Mouse (Mus musculus): ENCODE results near the gene Insr. TPM values are rescaled to one million over a fixed set of nuclear protein-coding genes. Genes with fewer than 3 reads are reported as not detected.

The Insr gene
- total and polyA plus RNA-seq, 2 experiments from 2014 or later: 36.9 to 39.5 TPM

GRCm38 (mm10) chr8:3216541-3217092 lies 62.8 kb downstream of the Insr start:
- no peak for TF ChIP-seq CTCF (IDR thresholded peaks at IDR 0.05; ENCODE audit: low read depth)
- no peaks in the 10 kb centered on the region; the same call in 1 of the 2 replicates for H3K36me3 ChIP-seq (ENCODE audit: insufficient read depth)
- no peak overlapping the region for H3K9ac ChIP-seq
- no peaks in the 10 kb centered on the region for H3K9me3 ChIP-seq (ENCODE audit: low read length)
- 76% methylated on average over 4 of the region's 4 CpGs for WGBS
- no peak overlapping the region for H3K4me2 ChIP-seq (ENCODE audit: low read depth)
- H3K27me3 ChIP-seq (ENCODE audit: insufficient read depth, low read length): no peaks in the 10 kb centered on the region
- peak; percentile 38 for DNase-seq
- ATAC-seq: no peak
- 0 out of 2 replicates have a peak overlapping the region, but pooled peaks have one; percentile 9 for H3K27ac ChIP-seq (ENCODE audit: low read depth, low read length)
- peaks cover 1% of the 10 kb centered on the region for H3K4me1 ChIP-seq (ENCODE audit: insufficient read depth)
- no peak overlapping the region for H3K4me3 ChIP-seq (ENCODE audit: low read depth, low read length)

GRCm38 (mm10) chr8:3215561-3215960 lies 63.9 kb downstream of the Insr start:
- Histone ChIP-seq H3K27me3 (ENCODE audit: insufficient read depth, low read length) (no peaks in the 10 kb centered on the region), H3K36me3 (ENCODE audit: insufficient read depth) (no peaks in the 10 kb centered on the region; the same call in 1 of the 2 replicates), H3K4me3 (ENCODE audit: low read depth, low read length) (no peak overlapping the region), H3K4me2 (ENCODE audit: low read depth) (no peak overlapping the region), H3K9me3 (ENCODE audit: low read length) (no peaks in the 10 kb centered on the region), H3K27ac (ENCODE audit: low read depth, low read length) (no peak overlapping the region), H3K9ac (no peak overlapping the region), H3K4me1 (ENCODE audit: insufficient read depth) (no peaks in the 10 kb centered on the region; the same call in 1 of the 2 replicates)
- TF ChIP-seq CTCF (IDR thresholded peaks at IDR 0.05; ENCODE audit: low read depth): no peak
- DNase-seq (peak; percentile 11), ATAC-seq (peak; percentile 65)

- H3K27me3 ChIP-seq (ENCODE audit: insufficient read depth, low read length): no peaks in the 10 kb centered on the region
- no peak for DNase-seq
- no peak overlapping the region for H3K4me3 ChIP-seq (ENCODE audit: low read depth, low read length)
- H3K36me3 ChIP-seq (ENCODE audit: insufficient read depth): no peaks in the 10 kb centered on the region; the same call in 1 of the 2 replicates
- 89% methylated on average over 1 of the region's 1 CpGs for WGBS
- TF ChIP-seq CTCF (IDR thresholded peaks at IDR 0.05; ENCODE audit: low read depth): no peak
- H3K27ac ChIP-seq (ENCODE audit: low read depth, low read length): 0 out of 2 replicates have a peak overlapping the region, but pooled peaks have one; percentile 29
- no peaks in the 10 kb centered on the region for H3K4me1 ChIP-seq (ENCODE audit: insufficient read depth)
- no peak overlapping the region for H3K9ac ChIP-seq
- no peaks in the 10 kb centered on the region for H3K9me3 ChIP-seq (ENCODE audit: low read length)
- ATAC-seq: no peak
- no peak overlapping the region for H3K4me2 ChIP-seq (ENCODE audit: low read depth)
Measured at GRCm38 (mm10) chr8:3214601-3215000, 64.8 kb downstream of the Insr start.

GRCm38 (mm10) chr8:3211456-3211855 lies 68.0 kb downstream of the Insr start:
- Histone ChIP-seq H3K9me3 (ENCODE audit: low read length) (no peaks in the 10 kb centered on the region), H3K4me1 (ENCODE audit: insufficient read depth) (no peaks in the 10 kb centered on the region), H3K4me3 (ENCODE audit: low read depth, low read length) (no peak overlapping the region), H3K27ac (ENCODE audit: low read depth, low read length) (no peak overlapping the region), H3K4me2 (ENCODE audit: low read depth) (no peak overlapping the region), H3K27me3 (ENCODE audit: insufficient read depth, low read length) (no peaks in the 10 kb centered on the region), H3K36me3 (ENCODE audit: insufficient read depth) (no peaks in the 10 kb centered on the region; the same call in 1 of the 2 replicates), H3K9ac (no peak overlapping the region)
- no peak for TF ChIP-seq CTCF (IDR thresholded peaks at IDR 0.05; ENCODE audit: low read depth)
- 69% methylated on average over 9 of the region's 9 CpGs for WGBS
- DNase-seq (peak; percentile 16), ATAC-seq (0 out of 2 replicates have a peak, but pooled peaks have one; percentile 26)

- no peak for ATAC-seq
- WGBS: 95% methylated on average over 3 of the region's 3 CpGs
Measured at GRCm38 (mm10) chr8:3209960-3210359, 69.5 kb downstream of the Insr start.

GRCm38 (mm10) chr8:3209268-3209667 lies 70.1 kb downstream of the Insr start:
- no peak overlapping the region for H3K4me2 ChIP-seq (ENCODE audit: low read depth)
- peaks cover 4% of the 10 kb centered on the region for H3K36me3 ChIP-seq (ENCODE audit: insufficient read depth)
- ATAC-seq: no peak
- no peaks in the 10 kb centered on the region for H3K9me3 ChIP-seq (ENCODE audit: low read length)
- no peak overlapping the region for H3K9ac ChIP-seq
- no peak for DNase-seq
- H3K4me3 ChIP-seq (ENCODE audit: low read depth, low read length): no peak overlapping the region
- no peak for TF ChIP-seq CTCF (IDR thresholded peaks at IDR 0.05; ENCODE audit: low read depth)
- 54% methylated on average over 3 of the region's 3 CpGs for WGBS
- H3K27me3 ChIP-seq (ENCODE audit: insufficient read depth, low read length): no peaks in the 10 kb centered on the region
- no peaks in the 10 kb centered on the region for H3K4me1 ChIP-seq (ENCODE audit: insufficient read depth)
- H3K27ac ChIP-seq (ENCODE audit: low read depth, low read length): no peak overlapping the region

More at GRCm38 (mm10) chr8:3209960-3210359, 69.5 kb downstream of the Insr start:
- no peak for TF ChIP-seq CTCF (IDR thresholded peaks at IDR 0.05; ENCODE audit: low read depth)
- DNase-seq: no peak
- H3K9ac ChIP-seq: no peak overlapping the region
- H3K27ac ChIP-seq (ENCODE audit: low read depth, low read length): no peak overlapping the region
- H3K4me2 ChIP-seq (ENCODE audit: low read depth): no peak overlapping the region
- no peak overlapping the region for H3K4me3 ChIP-seq (ENCODE audit: low read depth, low read length)
- H3K9me3 ChIP-seq (ENCODE audit: low read length): no peaks in the 10 kb centered on the region
- H3K36me3 ChIP-seq (ENCODE audit: insufficient read depth): no peaks in the 10 kb centered on the region; the same call in 1 of the 2 replicates
- H3K27me3 ChIP-seq (ENCODE audit: insufficient read depth, low read length): no peaks in the 10 kb centered on the region
- H3K4me1 ChIP-seq (ENCODE audit: insufficient read depth): no peaks in the 10 kb centered on the region

GRCm38 (mm10) chr8:3208729-3209128 lies 70.7 kb downstream of the Insr start:
- DNase-seq (no peak), ATAC-seq (no peak)
- peaks cover 7% of the 10 kb centered on the region for H3K36me3 ChIP-seq (ENCODE audit: insufficient read depth)
- H3K4me1 ChIP-seq (ENCODE audit: insufficient read depth): no peaks in the 10 kb centered on the region
- no peak overlapping the region for H3K4me3 ChIP-seq (ENCODE audit: low read depth, low read length)
- no peaks in the 10 kb centered on the region for H3K27me3 ChIP-seq (ENCODE audit: insufficient read depth, low read length)
- no peaks in the 10 kb centered on the region for H3K9me3 ChIP-seq (ENCODE audit: low read length)
- no peak for TF ChIP-seq CTCF (IDR thresholded peaks at IDR 0.05; ENCODE audit: low read depth)
- H3K4me2 ChIP-seq (ENCODE audit: low read depth): no peak overlapping the region
- no peak overlapping the region for H3K9ac ChIP-seq
- no peak overlapping the region for H3K27ac ChIP-seq (ENCODE audit: low read depth, low read length)
